Mouse (Mus musculus) erythroblast, embryonic 14.5 days (primary cell): ENCODE measurements around the gene Kat6b.

Experiments used
- GATA1 ChIP-seq: IDR thresholded peaks from 2 replicates; pipeline ENCODE4 v1.6.1; 2012; ENCODE audit warnings: low read length, inconsistent platforms, mixed read lengths
- TAL1 ChIP-seq: IDR thresholded peaks from 3 replicates; pipeline ENCODE4 v1.6.1; 2012; ENCODE audit warnings: low read length, inconsistent platforms, mixed read lengths

- no peak for TF ChIP-seq TAL1
- TF ChIP-seq GATA1: no peak
Measured at GRCm38 (mm10) chr14:21586481-21587118, 105.4 kb downstream of the Kat6b start.
